Mouse (Mus musculus): ENCODE measurements around the gene Cdk5. TPM values are rescaled to one million over a fixed set of nuclear protein-coding genes. Genes with fewer than 3 reads are reported as not detected.
"Not testable (repeated sequence)": the region's sequence is repeated elsewhere in the genome, so short reads cannot be mapped to it uniquely, and the experiment has no call there.

The Cdk5 gene
- polyA plus RNA-seq, 1 experiment from 2014 or later, result 49.0 TPM

DNA sequence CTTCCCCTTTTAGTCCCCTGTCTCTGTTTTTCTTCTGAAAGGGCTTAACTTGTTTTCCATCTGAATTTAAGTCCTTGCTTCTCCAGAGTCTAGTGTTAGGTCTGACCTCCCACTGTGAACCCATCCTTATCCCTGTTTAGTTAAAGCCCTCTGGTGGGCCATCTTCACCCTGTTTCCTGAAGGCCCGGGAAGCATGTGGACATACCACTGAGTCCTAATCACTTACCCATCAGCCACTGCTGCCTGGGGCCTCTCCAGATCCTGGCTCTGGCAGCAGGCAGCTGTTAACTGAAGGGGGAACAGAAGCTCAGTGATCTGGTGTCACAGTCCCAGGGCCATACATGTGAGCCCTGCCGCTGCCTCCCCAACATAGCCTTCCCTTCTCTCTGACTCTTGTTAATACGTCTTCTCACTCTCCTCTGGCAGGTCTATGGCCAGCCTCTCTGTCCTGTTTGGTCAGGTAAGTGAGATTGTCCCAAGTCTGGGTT, 17.9 kb downstream of the Cdk5 start:
- Histone ChIP-seq H3K4me1 (peaks cover 11% of the 10 kb centered on the region), H3K27ac (replicated peaks) (no peak overlapping the region), H3K4me3 (no peak overlapping the region), H3K27me3 (ENCODE audit: low read depth, poor library complexity, severe bottlenecking) (no peaks in the 10 kb centered on the region), H3K9me3 (replicated peaks) (no peaks in the 10 kb centered on the region), H3K36me3 (peaks cover 84% of the 10 kb centered on the region)
- DNase-seq (ENCODE audit: low spot score), result no peak
- WGBS, result 69% methylated on average over 3 of the region's 3 CpGs

DNA sequence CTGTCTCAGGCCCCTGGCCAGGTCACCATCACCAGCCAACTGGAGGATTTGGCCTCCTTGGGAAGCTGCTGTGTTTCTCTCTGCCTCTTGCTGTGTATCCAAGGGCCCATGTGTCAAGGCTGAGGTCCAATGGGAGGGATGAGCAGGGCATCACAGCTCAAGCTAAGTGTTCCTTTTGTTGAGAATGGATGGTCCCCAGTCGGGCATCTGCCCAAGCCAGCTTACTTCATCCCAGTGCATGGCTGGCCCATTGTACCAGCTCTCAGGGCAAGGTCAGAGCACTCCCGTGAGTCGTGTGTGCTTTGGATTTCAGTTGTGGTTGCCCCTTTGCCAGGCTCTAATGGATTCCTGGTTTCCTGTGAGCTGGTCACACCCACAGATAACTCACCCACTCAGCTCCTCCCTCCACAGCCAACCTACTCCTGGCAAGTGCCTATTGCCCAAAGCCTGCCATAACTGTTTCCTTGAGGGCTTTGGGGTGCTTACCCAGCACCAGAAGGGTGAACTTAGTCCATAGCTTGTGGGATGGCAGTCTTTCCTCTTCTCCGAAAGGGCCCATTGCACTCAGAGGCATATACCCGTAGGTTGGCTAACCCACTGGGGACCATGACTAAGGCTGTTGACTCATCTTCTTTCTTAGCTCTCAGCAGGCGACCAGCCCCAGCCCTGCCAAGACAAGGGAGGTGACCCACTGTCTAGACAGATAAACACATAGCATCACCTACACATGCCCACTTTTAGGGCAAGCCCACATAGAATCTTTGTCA, 18.6 kb downstream of the Cdk5 start:
- no peak overlapping the region for H3K4me3 ChIP-seq
- H3K27ac ChIP-seq (replicated peaks), result no peak overlapping the region
- H3K36me3 ChIP-seq, result peaks cover 90% of the 10 kb centered on the region

DNA sequence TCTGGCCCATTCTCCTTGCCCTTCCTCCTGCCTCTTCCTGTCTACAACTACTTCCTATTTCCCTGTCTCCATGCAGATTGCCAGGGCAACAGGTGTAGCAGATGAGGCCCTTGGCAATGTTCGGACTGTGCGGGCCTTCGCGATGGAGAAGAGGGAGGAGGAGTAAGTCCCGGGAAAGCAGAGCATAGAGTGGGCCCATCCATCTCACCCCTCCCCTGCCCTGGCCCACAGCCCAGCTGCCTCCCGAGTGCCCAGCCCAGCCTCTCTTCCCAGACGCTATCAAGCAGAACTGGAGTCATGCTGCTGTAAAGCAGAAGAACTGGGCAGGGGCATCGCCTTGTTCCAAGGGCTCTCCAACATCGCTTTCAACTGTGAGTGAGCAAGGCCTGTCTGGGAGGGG, 21.4 kb downstream of the Cdk5 start:
- 92% methylated on average over 9 of the region's 9 CpGs for WGBS
- H3K27ac ChIP-seq (replicated peaks), result no peak overlapping the region
- no peak for DNase-seq (ENCODE audit: low spot score)
- peaks cover 68% of the 10 kb centered on the region for H3K36me3 ChIP-seq
- H3K9me3 ChIP-seq (replicated peaks), result no peaks in the 10 kb centered on the region
- H3K4me1 ChIP-seq, result 0 out of 2 replicates have a peak, but pooled peaks cover 3% of the 10 kb centered on the region
- H3K27me3 ChIP-seq (ENCODE audit: low read depth, poor library complexity, severe bottlenecking), result no peaks in the 10 kb centered on the region
- no peak overlapping the region for H3K4me3 ChIP-seq

More for the DNA sequence above, 18.6 kb downstream of the Cdk5 start:
- WGBS, result 88% methylated on average over 6 of the region's 6 CpGs
- peaks cover 13% of the 10 kb centered on the region for H3K4me1 ChIP-seq
- H3K9me3 ChIP-seq (replicated peaks), result no peaks in the 10 kb centered on the region
- no peaks in the 10 kb centered on the region for H3K27me3 ChIP-seq (ENCODE audit: low read depth, poor library complexity, severe bottlenecking)
- no peak for DNase-seq (ENCODE audit: low spot score)

DNA sequence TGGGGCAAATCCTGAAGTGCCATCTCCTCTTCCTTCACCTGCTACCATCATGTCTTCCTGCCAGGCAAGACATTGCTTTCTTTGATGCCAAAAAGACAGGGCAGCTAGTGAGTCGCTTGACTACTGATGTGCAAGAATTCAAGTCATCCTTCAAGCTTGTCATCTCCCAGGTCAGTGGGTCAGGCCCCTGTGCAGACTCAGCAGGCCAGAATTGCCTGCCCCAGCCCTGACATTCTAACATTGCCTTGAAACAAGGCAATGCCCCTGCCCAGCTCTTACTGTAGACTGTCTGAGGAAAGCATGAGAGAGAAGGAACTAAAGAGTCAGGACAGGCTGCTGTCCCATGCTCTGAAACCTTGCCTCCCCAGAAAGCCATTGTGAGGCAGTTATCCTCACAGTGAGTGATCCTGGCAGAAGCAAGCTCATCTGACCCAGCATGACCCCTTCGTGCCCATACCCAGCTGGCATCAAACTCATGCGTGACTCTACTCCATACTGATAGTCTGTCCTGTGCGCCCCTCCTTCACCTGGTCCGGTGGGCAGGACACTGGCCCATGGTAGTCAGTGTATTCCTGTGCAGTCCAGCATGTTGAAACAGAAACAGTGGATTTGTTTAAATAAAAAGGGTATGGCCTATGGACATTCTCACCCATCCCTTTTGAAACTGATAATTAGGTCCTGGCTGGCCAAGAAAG, 22.3 kb downstream of the Cdk5 start:
- Histone ChIP-seq H3K9me3 (replicated peaks) (no peaks in the 10 kb centered on the region), H3K4me1 (0 out of 2 replicates have a peak, but pooled peaks cover 3% of the 10 kb centered on the region), H3K27ac (replicated peaks) (no peak overlapping the region), H3K36me3 (peaks cover 63% of the 10 kb centered on the region), H3K4me3 (no peak overlapping the region), H3K27me3 (ENCODE audit: low read depth, poor library complexity, severe bottlenecking) (no peaks in the 10 kb centered on the region)
- no peak for DNase-seq (ENCODE audit: low spot score)
- 93% methylated on average over 5 of the region's 5 CpGs for WGBS

DNA sequence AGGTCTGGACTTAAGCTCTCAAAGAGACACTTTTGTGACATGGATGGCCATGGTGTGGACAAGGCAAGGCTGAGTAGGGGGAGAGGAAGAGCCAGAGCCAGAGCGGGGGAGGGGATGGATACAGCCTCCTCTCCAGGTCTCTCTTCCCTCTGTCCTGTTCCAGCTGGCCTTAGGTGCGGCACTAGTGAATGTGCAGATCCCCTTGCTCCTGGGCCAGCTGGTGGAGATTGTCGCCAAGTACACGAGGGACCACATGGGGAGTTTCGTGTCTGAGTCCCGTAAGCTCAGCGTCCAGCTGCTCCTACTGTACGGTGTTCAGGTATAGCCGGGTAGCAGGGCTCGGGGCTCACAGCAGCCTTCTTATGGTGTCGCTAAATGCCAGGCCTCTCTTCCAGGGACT, 23.0 kb downstream of the Cdk5 start:
- 87% methylated on average over 11 of the region's 11 CpGs for WGBS
- H3K4me3 ChIP-seq, result no peak overlapping the region
- 0 out of 2 replicates have a peak, but pooled peaks cover 3% of the 10 kb centered on the region for H3K4me1 ChIP-seq
- peaks cover 58% of the 10 kb centered on the region for H3K36me3 ChIP-seq
- DNase-seq (ENCODE audit: low spot score), result no peak
- no peaks in the 10 kb centered on the region for H3K27me3 ChIP-seq (ENCODE audit: low read depth, poor library complexity, severe bottlenecking)
- no peak overlapping the region for H3K27ac ChIP-seq (replicated peaks)
- no peaks in the 10 kb centered on the region for H3K9me3 ChIP-seq (replicated peaks)

DNA sequence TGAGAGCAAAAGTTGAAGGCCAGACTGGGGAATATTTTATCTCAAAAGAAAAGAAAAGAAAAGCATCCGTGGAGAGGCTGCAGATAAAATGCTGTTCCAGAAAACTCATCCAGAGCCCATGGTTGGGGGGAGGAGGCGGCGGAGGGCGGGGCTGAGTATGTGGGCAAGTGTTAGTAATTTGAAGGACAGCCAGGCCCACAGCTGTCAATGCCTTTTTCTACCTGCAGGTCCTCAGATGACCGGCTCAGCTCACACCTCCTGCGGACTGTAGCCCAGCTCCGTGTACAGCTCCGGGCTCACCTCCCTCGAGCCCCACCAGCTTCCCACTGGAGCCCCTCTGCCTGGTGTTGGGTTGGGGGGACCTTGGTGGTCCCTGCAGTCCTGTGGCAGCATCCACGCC, 23.6 kb downstream of the Cdk5 start:
- Histone ChIP-seq H3K4me1 (peaks cover 7% of the 10 kb centered on the region), H3K36me3 (peaks cover 53% of the 10 kb centered on the region), H3K27ac (replicated peaks) (no peak overlapping the region), H3K9me3 (replicated peaks) (no peaks in the 10 kb centered on the region), H3K4me3 (no peak overlapping the region), H3K27me3 (ENCODE audit: low read depth, poor library complexity, severe bottlenecking) (no peaks in the 10 kb centered on the region)
- no peak for DNase-seq (ENCODE audit: low spot score)
- WGBS, result 92% methylated on average over 10 of the region's 10 CpGs

DNA sequence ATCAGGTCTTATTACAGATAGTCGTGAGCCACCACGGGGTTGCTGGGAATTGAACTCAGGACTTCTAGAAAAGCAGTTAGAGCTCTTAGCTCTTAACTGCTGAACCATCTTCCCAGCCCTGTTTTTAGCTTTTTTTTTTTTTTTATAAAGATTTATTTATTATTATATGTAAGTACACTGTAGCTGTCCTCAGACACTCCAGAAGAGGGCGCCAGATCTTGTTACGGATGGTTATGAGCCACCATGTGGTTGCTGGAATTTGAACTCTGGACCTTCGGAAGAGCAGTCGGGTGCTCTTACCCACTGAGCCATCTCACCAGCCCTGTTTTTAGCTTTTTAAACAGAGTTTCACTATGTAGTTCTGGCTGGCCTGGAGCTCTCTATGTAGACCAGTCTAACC, 27.1 kb downstream of the Cdk5 start:
- 94% methylated on average over 6 of the region's 6 CpGs for WGBS
- H3K27me3 ChIP-seq (ENCODE audit: low read depth, poor library complexity, severe bottlenecking); H3K4me3 ChIP-seq; H3K9me3 ChIP-seq (replicated peaks); H3K27ac ChIP-seq (replicated peaks); DNase-seq (ENCODE audit: low spot score): not testable (repeated sequence)
- Histone ChIP-seq H3K36me3 (peaks cover 20% of the 10 kb centered on the region), H3K4me1 (peaks cover 21% of the 10 kb centered on the region)

DNA sequence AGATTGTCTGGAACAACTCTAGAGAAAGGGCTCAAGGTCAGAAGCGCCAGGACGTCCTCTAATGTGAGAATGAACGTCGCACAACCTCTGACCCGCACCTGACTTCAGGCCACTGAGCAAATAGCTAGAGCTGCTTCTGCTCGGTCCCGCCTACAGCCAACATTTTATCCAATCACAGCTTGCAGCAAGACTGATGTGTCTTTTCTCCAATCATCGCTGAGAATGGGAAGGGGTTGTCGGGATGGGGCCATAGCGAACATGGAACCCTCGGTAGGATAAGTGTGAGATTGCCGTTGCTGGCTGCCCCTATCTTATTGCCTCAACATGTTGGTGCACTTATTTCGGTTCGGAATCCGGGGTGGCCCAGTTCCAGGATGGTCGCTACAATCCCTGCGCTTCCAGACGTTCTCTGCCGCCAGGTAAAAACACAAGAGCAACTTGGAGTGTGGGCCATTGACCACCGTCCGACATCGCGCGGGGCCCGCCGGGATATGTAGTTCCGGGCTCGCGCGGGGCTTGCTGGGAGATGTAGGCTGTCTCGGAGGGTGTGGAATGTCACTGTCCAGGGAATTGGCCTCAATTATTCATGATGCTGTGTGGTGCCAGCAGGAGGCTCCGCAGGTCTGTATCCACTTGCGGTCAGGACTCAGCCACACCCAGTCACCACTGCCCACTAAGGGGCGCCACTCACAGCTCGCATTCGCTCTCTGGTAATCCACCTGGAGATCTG, 29.0 kb downstream of the Cdk5 start:
- Histone ChIP-seq H3K36me3 (peaks cover 4% of the 10 kb centered on the region; the same call in 1 of the 2 replicates), H3K4me1 (peaks cover 24% of the 10 kb centered on the region), H3K9me3 (replicated peaks) (no peaks in the 10 kb centered on the region), H3K4me3 (peak overlapping the region; percentile 68), H3K27ac (replicated peaks) (peak overlapping the region; percentile 92), H3K27me3 (ENCODE audit: low read depth, poor library complexity, severe bottlenecking) (peaks cover 16% of the 10 kb centered on the region)
- peak; percentile 95 for DNase-seq (ENCODE audit: low spot score)
- 1% methylated on average over 36 of the region's 36 CpGs for WGBS

DNA sequence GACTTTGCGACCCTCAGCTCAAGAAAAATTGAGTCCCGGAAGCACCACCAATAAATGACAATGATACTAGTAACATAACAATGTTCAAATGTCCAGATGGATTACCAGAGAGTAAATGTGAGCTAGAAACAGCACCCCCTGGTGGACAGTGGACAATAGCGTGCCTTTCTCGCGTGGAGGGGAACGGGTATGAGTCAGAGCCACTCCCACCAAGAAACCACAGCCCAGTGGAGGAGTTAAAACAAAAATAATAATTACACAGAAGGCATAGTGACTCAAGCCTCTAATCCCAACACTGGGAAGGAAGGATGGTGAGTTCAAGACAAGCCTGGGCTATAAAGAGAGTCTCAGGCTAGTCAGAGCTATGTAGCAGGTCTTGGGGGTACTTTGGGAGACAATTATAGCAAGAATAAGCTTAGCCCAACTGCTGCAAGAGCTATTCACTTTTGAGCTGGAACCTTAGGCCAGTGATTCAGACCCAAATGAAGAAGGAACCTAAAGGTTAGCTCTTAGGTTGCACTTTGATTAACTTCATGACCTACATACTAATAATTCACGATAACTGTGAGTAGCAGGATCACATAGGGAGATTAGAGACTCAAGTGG, 29.8 kb downstream of the Cdk5 start, which contains the start of gene Abcb8:
Gene Abcb8 (plus strand): TSS at position 272 of the 606 bp plus-strand sequence.
- Histone ChIP-seq H3K4me3 (peak within 1 kb of the TSS; percentile 68), H3K27ac (replicated peaks) (peak within 1 kb of the TSS; percentile 92), H3K4me1 (peaks cover 30% of the 10 kb centered on the region), H3K27me3 (ENCODE audit: low read depth, poor library complexity, severe bottlenecking) (peaks cover 25% of the 10 kb centered on the region), H3K36me3 (peaks cover 4% of the 10 kb centered on the region; the same call in 1 of the 2 replicates), H3K9me3 (replicated peaks) (no peaks in the 10 kb centered on the region)
- DNase-seq (ENCODE audit: low spot score), result peak; percentile 81
- 20% methylated on average over 7 of the region's 7 CpGs for WGBS

DNA sequence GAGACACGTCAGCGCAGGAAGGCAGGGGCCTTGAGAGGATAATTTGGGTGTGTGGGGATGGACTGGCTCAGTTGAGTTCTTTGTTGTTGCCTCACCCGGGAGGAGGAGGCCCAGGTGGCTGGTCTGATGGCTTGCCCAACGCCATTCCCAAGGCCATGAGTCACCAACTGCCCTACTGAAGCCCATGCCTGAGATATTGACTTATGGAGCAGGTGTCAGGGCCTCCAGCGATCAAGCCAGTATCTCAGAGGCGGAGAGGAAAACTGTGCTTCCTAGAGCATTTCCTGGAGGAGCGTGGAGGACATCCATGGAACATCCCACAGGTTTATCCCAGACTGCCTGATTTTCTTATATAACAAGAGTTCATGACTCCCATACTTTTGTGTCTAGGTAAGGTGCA, 30.6 kb downstream of the Cdk5 start:
- Histone ChIP-seq H3K4me3 (no peak overlapping the region), H3K27ac (replicated peaks) (no peak overlapping the region), H3K36me3 (peaks cover 4% of the 10 kb centered on the region; the same call in 1 of the 2 replicates), H3K4me1 (peaks cover 38% of the 10 kb centered on the region), H3K27me3 (ENCODE audit: low read depth, poor library complexity, severe bottlenecking) (peaks cover 32% of the 10 kb centered on the region), H3K9me3 (replicated peaks) (no peaks in the 10 kb centered on the region)
- no peak for DNase-seq (ENCODE audit: low spot score)
- 83% methylated on average over 7 of the region's 7 CpGs for WGBS

DNA sequence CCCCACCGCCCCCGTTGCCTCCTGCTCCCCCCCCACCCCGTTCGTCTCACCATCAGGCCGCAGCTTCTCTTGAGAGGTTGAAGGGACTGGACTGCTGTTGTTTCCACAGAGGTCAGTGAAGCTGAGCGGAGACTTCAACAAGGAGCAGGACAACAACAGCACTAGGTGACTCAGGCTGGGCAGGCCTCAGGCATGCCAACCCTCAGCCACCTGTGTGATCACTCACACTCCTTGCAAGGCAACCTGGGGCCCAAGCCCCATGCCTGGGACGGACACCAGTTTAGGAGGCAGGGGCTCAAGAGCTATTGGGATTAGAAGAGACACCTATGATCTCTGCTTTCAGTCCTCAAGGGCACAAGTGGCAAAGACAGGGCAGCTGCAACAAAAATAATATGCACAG, 31.5 kb downstream of the Cdk5 start, which contains the start of gene Atg9b:
Gene Atg9b (minus strand): TSS at position 280 of the 400 bp plus-strand sequence.
- Histone ChIP-seq H3K27me3 (ENCODE audit: low read depth, poor library complexity, severe bottlenecking) (peaks cover 41% of the 10 kb centered on the region), H3K9me3 (replicated peaks) (no peaks in the 10 kb centered on the region), H3K27ac (replicated peaks) (no peak within 1 kb of the TSS), H3K4me3 (no peak within 1 kb of the TSS), H3K36me3 (peaks cover 4% of the 10 kb centered on the region; the same call in 1 of the 2 replicates), H3K4me1 (peaks cover 47% of the 10 kb centered on the region)
- no peak for DNase-seq (ENCODE audit: low spot score)
- WGBS, result 89% methylated on average over 7 of the region's 7 CpGs

DNA sequence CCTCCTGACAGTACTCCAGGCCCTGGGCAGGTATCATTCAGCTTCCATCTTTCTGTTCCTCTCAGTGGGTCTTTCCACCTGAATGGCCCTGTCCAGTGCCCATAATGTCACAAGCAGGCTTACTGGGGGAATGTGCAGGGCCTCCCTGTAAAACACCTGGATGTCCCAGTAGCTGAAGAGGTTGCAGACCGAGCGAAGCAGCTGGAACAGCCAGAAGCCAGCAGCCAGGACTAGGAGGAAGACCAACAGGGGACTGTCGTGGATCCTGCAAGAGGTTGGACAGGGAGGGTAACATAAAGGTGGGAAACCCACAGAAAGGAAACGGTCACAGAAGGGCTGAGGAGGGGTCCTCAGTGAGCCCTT, 33.7 kb downstream of the Cdk5 start:
- no peaks in the 10 kb centered on the region for H3K36me3 ChIP-seq
- H3K4me1 ChIP-seq, result peaks cover 52% of the 10 kb centered on the region
- H3K27ac ChIP-seq (replicated peaks), result peak overlapping the region; percentile 46; the same call in 1 of the 2 replicates
- peaks cover 63% of the 10 kb centered on the region for H3K27me3 ChIP-seq (ENCODE audit: low read depth, poor library complexity, severe bottlenecking)
- WGBS, result 81% methylated on average over 4 of the region's 4 CpGs
- no peak overlapping the region for H3K4me3 ChIP-seq
- no peak for DNase-seq (ENCODE audit: low spot score)
- no peaks in the 10 kb centered on the region for H3K9me3 ChIP-seq (replicated peaks)
